Mouse (Mus musculus) liver, adult (tissue): ENCODE data around the gene 3110040N11Rik.

Source experiments
- GATA4 ChIP-seq: IDR thresholded peaks from 2 replicates; pipeline ENCODE4 v1.6.1; 2014; ENCODE audit warnings: mild to moderate bottlenecking, low read length; ENCODE audit not compliant: insufficient replicate concordance

Gene 3110040N11Rik

DNA sequence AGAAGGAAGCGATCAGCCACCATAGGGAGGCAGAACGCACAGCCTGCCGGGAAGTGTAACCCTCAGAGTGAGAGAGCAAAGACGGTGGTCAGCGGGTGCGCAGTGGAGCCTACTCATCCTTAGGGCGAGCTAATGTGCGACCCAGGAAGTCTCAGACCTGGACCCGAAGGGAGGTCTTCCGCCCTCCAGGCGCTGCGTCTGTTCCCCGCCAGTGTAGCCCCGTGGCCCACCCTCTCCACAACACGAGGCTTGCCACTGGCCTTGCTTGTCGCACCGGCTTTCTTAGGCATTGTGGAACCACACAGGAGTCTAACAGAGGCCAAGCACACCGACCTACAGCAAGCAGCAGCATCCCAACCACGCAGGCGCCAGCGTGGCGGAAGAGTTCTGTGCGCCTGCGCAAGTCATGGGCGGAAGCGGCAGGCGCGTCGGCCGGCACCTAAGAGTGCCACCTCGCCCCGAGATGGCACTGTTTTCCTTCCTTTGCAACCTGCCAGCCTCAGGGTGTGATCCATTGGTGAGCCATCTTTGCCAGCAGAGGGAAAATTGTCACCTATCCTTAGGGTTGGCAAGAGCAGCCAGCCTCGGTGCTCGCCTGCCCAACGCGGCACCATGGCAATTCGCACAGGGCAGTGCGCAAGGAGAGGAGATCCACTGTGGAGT lies at the start of gene 3110040N11Rik:
Gene 3110040N11Rik, minus strand, starts transcription at position 384 of the 663 bp plus-strand sequence.
- TF ChIP-seq GATA4 = no peak

DNA sequence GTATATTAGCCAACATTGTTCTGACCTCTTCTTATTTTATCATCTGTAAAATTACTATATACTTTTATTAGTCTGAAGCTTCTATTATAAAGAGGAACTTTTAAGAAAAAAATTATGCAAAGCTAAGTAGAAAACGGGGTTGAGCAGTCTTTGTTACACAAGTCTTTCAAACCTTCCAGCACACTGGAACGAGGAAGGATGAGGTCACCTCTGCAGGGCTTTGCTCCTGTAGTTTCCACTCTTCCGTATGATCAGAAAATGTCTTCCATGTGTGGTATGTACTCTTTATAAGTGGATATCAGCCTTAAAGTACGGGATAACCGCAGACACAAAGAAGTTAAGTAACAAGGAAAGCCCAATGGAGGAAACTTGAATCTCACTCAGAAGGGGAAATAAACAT lies 46.2 kb upstream of the 3110040N11Rik start:
- TF ChIP-seq GATA4 = no peak

DNA sequence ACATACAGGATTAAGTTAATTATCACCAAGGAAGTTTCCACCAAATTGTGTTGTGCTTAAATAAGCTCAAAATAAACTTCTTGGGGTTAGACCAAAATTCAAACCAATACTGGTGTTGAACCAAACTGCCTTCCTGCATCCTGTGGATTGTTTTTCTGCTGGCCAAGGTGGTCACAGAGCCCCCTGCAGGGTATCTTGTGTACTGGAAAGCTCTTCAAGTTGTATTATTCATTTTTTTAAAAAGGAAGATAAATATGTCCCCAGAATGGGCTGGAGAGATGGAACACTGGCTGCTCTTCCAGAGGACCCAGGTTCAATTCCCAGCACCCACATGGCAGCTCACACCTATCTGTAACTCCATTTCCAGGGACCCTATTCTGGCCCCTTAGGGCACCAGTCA lies 45.6 kb upstream of the 3110040N11Rik start:
- TF ChIP-seq GATA4 = no peak

DNA sequence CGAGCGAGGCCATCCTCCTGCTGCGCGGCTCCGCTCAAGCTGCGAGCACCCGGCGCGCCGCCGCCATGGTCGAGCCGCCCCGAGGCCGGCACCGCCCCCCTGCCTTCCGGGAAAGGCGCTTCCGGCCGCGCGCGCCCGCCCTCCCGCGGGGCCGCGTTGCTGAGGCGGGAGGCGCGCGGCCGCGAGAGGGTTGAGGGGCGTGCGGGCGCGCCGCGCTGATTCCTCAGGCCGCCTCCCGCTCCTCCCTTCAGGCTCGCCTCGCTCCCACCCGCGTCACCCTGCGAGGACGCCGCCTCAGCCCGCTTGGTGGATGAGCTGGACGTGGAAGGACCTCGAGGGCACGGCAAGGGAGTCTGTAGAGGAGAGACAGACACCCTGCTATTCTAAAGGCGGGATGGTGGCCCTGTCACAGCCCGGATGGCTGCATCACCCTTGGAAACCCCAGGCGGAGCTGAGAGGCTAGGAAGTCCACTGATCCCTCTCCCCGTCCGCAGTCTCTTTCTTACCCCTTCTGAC lies 40.2 kb upstream of the 3110040N11Rik start, which contains the start of gene Btbd1:
Gene Btbd1, minus strand, starts transcription at position 53 of the 516 bp plus-strand sequence.
- no peak; the same call in 1 of the 2 replicates for TF ChIP-seq GATA4

DNA sequence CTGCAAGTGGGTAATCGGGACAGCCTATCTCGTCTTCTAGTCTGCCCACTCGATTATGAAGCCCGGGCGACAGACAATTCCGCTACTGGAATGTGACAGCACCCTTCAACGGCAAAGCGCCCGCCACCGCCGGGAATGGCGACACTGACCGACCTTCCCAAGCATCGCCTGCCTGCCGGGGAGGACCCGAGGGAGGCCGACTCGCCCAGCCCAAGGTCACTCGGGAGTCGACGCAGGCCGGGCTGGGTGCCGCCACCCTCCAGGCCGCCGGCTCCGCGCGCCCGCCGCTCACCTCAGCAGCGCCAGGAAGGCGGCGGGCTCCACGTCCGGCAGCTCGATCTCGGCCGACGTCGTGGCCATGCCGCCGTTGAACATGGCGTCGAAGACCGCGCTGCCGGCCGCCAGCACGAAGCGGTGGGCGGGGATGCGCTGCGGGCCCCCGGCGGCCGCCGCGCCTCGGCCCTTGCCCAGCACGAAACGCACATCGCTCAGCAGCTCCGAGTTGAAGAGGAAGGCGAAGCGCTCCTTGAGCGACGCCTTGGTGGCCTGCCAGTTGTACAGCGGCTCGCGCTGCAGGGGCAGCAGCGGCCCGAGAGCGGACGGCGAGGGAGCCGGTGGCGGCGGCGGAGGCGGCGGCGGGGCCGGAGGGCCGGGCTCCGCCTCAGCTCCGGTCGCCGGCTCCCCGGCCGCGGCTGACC lies 39.6 kb upstream of the 3110040N11Rik start:
- TF ChIP-seq GATA4 = no peak

DNA sequence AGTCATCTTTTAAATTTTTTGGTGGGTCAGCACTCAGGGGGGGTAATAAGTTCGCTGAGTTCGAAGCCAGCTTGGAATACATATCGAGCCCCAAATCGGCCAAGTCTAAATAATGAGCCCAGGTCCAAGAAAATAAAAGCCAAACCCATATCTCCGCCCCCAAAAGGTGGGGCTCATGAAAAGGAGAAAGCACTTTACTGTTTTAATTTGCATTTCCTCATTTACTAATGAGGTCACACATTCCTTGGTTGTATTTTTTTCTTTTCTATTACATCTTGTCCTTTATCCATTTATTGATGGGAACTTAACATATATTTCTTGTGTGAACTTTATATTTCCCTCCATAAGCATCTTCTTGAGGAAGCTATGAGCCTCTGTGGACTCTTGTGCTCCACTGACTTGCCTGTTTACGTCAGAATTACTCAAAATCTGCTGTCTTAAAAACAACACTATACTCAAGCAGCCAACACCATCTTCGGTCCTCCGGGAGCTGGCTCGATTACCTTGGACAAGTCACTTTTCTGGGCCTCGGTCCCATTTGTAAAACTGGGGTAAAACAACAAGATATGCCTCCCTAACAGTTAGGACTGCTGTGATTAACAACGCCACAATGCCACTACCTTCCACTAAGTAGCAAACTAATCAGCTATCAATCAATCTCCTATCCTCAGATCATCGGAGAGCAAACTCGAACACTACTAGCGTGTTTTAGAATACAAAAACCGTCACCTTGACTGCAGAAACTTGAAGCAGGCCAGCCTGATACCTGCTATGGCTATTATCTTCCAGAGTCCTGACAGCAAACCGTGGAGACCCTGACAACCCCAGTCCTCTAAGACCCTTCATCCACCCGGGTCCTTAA lies 38.8 kb upstream of the 3110040N11Rik start:
- no peak for TF ChIP-seq GATA4

DNA sequence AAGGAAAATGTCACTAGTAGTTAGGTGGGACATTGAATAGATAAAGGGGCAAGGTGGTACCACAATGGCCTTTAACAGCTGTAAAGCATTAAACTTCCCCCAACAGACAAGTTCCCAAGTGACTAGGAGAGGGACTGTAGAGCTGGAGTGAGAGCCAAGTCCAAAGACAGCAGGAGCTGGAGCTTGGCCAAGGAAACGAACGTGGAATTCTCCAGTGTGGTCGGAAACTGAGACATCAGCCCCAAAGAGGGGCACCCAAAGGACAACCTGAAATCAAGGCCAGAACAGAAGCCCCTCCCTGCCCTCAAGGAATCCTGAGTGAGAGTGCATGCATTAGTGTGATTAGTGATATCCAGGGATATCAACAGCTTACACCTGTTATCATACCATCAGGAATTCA lies 36.1 kb upstream of the 3110040N11Rik start:
- no peak for TF ChIP-seq GATA4

DNA sequence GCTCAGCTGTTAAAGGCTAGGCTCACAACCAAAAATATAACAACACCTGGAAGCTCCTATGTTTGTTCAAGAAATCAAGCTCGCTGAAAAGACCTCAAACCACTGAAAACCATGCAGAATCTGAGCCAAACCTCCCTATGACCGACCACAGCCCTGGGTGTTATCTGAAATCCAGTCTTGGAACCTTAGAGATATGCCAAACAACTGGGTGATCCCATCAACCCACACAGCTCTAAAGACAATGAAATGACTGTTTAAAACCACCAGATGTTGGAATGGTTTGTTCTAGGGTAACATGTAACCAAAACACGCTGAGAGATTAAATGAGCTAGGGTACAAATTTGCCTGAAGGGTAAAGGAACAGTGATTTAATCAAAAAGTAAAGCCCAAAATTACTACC lies 35.6 kb upstream of the 3110040N11Rik start:
- no peak for TF ChIP-seq GATA4

DNA sequence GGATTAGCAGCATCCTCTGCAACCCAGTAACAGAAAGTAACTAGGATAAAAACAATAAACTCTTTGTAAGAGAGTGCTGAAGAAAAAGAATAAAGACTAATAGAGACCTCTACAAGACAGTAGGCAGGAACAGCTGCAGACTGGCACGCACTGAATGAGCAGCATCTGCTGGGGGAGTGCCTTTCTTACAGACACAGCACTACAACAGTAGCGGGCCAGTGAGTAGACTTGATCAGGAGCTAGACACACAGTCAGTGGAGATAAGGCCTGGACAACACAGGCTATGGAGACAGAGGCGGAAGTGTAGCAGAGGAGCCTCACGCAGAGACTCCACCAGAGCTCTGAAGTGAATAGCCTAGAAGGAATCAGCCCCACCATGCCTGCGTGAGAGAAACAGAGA lies 16.8 kb upstream of the 3110040N11Rik start:
- no peak for TF ChIP-seq GATA4

DNA sequence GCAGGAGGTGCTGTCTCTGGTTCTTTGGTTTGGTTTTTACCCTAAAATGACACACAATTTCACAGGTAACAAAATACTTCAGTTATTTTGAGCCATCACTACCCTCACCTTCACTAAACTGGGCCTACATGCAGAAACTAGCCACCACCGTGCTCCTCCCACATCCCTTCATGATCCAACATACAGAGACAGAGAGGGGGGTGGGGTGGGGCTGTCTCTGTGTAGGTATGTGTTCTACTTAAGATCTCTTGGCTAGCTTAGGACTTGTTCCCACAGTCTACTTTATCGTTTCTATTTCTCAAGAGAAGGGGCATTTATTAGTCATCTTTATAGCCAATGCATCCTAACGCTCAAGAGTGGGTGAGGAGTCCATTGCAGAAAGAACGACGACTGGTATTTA lies 742 bp downstream of the 3110040N11Rik start:
- no peak for TF ChIP-seq GATA4

DNA sequence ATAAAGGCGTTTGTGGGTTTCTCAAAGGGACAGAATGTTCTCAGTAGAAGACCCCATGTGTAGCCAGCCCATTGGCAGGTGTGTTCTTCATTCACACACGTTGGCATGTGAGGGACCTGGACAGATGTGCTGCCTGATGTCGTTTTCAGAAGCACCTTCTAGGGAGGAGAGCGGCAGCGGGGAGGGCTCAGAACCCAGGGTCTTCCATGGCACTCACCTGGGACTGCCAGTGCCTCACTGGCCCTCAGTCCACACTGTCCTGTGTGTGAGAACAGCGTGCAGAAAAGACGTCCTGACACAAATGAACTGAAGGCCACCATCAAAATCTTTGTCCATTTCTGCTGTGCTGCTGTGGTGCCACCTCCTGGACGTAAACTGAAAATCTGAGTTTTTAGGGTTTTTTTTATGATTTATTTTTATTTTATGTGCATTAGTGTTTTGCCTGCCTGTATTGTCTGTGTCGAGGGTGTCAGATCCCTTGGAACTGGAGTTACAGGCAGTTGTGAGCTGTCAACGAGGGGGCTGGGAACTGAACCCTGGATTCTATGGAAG lies 11.5 kb downstream of the 3110040N11Rik start:
- no peak for TF ChIP-seq GATA4

DNA sequence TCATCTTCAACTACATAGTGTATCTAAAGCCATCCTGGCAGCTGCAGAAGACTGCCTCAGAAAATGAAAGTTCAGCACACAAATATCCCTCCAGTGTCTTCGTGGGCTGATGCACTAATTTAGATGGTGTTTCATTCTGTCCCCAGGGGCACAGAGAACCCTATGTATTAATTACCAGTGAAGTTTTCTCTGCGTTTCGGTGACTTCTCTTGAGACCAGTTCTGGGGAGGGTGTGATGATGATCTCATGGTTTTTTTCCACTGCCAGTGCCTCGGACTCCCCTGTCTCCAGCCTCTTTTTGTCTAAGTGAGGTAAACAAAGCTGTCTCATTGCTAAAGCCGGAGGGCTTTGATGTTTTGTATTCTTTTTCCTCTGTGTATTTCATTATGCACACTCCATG lies 14.0 kb downstream of the 3110040N11Rik start:
- no peak for TF ChIP-seq GATA4

DNA sequence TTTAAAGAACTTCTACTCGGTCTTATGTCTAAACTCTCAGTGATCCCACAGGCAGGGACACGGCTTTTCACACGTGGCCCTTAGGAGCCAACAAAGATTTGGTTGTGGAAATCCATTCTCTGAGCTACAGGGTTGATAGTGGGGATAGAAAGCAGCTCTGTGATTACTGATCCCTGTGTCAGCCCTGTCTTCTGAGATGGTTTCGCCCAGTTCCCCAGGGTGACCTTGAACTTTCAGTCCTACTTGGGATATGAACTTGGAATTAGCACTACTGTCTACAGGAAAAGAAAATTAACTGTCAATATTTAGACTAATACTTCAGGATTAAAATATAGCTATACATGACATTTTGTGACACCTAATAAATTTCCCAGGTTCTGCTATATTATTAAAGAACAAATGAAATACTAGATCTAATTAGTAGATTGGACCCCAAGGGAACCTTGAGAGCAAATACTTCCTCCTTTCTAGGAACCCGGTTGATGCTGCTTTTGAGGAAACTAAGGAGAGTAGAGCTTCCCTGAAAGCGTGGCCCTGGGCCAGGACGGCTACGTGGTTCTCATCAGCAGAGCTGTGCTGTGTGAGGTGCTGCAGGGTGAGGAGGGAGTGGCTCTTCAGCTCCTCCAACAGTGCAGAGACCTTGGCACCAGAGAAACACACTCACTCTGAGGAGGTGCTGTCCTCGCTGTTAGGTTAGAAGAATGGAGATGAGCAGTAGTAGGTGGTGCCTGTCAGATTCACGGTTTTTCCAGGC lies 16.3 kb downstream of the 3110040N11Rik start:
- TF ChIP-seq GATA4 = no peak

DNA sequence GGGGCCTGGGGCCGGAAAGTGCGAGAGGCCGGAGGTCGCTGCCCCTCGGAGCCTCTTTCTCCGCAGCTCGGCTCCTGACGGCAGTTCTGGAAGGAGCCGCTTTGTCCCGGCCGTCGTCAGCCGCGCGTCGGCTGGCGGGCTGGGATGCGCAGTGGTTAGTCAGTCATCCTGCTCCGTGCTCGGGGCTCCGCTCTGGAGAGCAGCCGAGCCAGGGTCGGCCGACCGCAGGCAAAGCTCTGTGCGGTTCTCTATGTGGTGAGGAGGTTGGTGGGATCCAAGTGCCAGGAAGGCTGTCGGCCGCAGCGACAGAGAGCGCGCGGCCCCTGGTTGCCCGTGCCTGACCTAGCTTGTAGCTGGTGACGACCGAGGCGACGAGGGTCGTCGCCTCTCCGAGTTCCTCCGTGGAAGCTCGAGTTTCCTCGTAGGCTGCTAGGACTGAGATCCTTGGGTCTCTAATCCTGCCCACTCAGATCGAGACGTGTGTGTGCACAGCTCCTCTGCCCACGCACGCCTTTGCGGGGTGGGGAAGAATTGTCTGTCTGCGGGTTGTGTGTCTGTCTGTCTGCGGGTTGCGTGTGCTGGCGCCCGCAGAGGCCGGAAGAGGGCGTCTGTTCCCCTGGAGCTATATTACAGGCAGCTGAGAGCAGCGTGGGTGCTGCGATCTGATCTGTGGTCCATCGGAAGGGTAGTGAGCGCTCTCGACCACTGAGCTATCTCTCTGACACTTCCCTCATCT lies 26.0 kb downstream of the 3110040N11Rik start:
- no peak for TF ChIP-seq GATA4
